Mouse (Mus musculus) ES-E14 (cell line): Measurements from ENCODE around the gene Upf2.

Source experiments
- CHD2 ChIP-seq: IDR thresholded peaks from 2 replicates; pipeline ENCODE4 v1.6.1; 2014; ENCODE audit warnings: mild to moderate bottlenecking, low read depth, low read length, inconsistent platforms
- HCFC1 ChIP-seq: IDR thresholded peaks from 2 replicates; pipeline ENCODE4 v1.6.1; 2012; ENCODE audit warnings: low read length, inconsistent platforms, borderline replicate concordance; ENCODE audit not compliant: insufficient read depth
- MAFK ChIP-seq: IDR thresholded peaks from 2 replicates; pipeline ENCODE4 v1.6.1; 2014; ENCODE audit warnings: mild to moderate bottlenecking, low read depth, low read length, inconsistent platforms; ENCODE audit not compliant: insufficient read depth
- ZC3H11A ChIP-seq: IDR thresholded peaks from 2 replicates; pipeline ENCODE4 v1.6.1; 2012; ENCODE audit warnings: low read depth, mild to moderate bottlenecking, inconsistent platforms, low read length, borderline replicate concordance

DNA sequence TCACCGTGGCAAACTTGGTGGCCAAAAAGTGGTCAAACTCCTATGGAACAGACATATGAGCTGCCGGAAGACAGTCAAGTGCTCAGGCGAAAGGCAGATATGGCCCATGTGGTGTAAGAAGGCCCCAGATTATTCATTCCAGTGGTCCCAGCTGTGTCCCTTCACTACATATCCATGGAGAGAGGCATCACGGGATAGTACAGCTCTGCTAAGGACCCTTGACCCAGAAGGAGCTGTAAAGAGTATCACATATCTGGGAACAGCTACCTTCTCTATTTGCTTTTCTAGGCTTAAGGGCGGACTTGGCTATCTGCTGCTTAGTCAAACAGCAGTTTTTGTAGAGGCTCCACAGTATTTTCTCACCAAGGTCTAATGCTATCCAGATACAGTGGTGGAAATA lies 21.5 kb upstream of the Upf2 start:
- no peak for TF ChIP-seq ZC3H11A
- no peak for TF ChIP-seq CHD2
- TF ChIP-seq HCFC1, result no peak
- TF ChIP-seq MAFK, result no peak
